Mouse (Mus musculus) embryonic facial prominence, embryonic 12.5 days (tissue): ENCODE measurements at regions not wholly inside any gene's neighbourhood (a gene's known extent, or its start where the extent isn't known, plus 50 kb on each side); places are given as distances from the start of the nearest gene placed in this dataset.
"Not testable (repeated sequence)": the region's sequence is repeated elsewhere in the genome, so short reads cannot be mapped to it uniquely, and the experiment has no call there.

Source experiments
- ATAC-seq: fragments of 200-750 bp; cut with Nextera tagmentation; 2 replicates; pipeline ENCODE4 v1.8.0; 2017; ENCODE audit not compliant: insufficient number of reproducible peaks, insufficient read depth, low FRiP score, low TSS enrichment
- H3K27ac ChIP-seq: fragments of 300-500 bp; sonication (generic); 2 replicates; pipeline ENCODE4 v1.5.1; 2016; ENCODE audit warnings: mild to moderate bottlenecking
- H3K27me3 ChIP-seq: fragments of 300-500 bp; sonication (generic); 2 replicates; pipeline ENCODE4 v1.6.1; 2016; ENCODE audit warnings: mild to moderate bottlenecking, moderate library complexity
- H3K36me3 ChIP-seq: fragments of 300-500 bp; sonication (generic); 2 replicates; pipeline ENCODE4 v1.6.1; 2016; ENCODE audit warnings: mild to moderate bottlenecking
- H3K4me1 ChIP-seq: fragments of 300-500 bp; sonication (generic); 2 replicates; pipeline ENCODE4 v1.6.1; 2016
- H3K4me2 ChIP-seq: fragments of 300-500 bp; sonication (generic); replicated peaks from 2 replicates; pipeline ENCODE4 v1.6.1; 2016; ENCODE audit warnings: mild to moderate bottlenecking, moderate library complexity
- H3K4me3 ChIP-seq: fragments of 300-500 bp; sonication (generic); 2 replicates; pipeline ENCODE4 v1.5.1; 2016; ENCODE audit warnings: mild to moderate bottlenecking
- H3K9ac ChIP-seq: fragments of 300-500 bp; sonication (generic); 2 replicates; pipeline ENCODE4 v1.6.1; 2016; ENCODE audit warnings: mild to moderate bottlenecking, moderate library complexity
- H3K9me3 ChIP-seq: fragments of 300-500 bp; sonication (generic); 2 replicates; pipeline ENCODE4 v1.6.1; 2016; ENCODE audit warnings: mild to moderate bottlenecking, moderate library complexity
- WGBS: fragments of 180-500 bp; shearing (Covaris S2); methylation state at CpG from one replicate; pipeline ENCODE4 v1.1.7; 2016; 5-methylcytosine and 5-hydroxymethylcytosine counted together

- WGBS, result 81% methylated on average over 2 of the region's 2 CpGs
- no peak overlapping the region for H3K4me2 ChIP-seq
- ATAC-seq, result no peak
Observed at GRCm38 (mm10) chr8:109323351-109323750, 170.5 kb upstream of the Pmfbp1 start.

GRCm38 (mm10) chr8:109324241-109324640 lies 169.6 kb upstream of the Pmfbp1 start:
- Histone ChIP-seq H3K4me1 (no peaks in the 10 kb centered on the region), H3K9me3 (no peaks in the 10 kb centered on the region), H3K36me3 (no peaks in the 10 kb centered on the region), H3K4me3 (no peak overlapping the region), H3K4me2 (no peak overlapping the region), H3K9ac (no peak overlapping the region), H3K27ac (no peak overlapping the region), H3K27me3 (no peaks in the 10 kb centered on the region)
- ATAC-seq, result no peak
- WGBS, result 94% methylated on average over 9 of the region's 9 CpGs

More at GRCm38 (mm10) chr8:109323351-109323750, 170.5 kb upstream of the Pmfbp1 start:
- H3K27me3 ChIP-seq, result no peaks in the 10 kb centered on the region
- H3K4me1 ChIP-seq, result no peaks in the 10 kb centered on the region
- H3K4me3 ChIP-seq, result no peak overlapping the region
- H3K9me3 ChIP-seq, result no peaks in the 10 kb centered on the region
- no peak overlapping the region for H3K9ac ChIP-seq
- H3K27ac ChIP-seq, result no peak overlapping the region
- H3K36me3 ChIP-seq, result no peaks in the 10 kb centered on the region

- ATAC-seq, result no peak
- 66% methylated on average over 7 of the region's 7 CpGs for WGBS
- no peaks in the 10 kb centered on the region for H3K36me3 ChIP-seq
- no peak overlapping the region for H3K4me3 ChIP-seq
- H3K27ac ChIP-seq, result no peak overlapping the region
- no peak overlapping the region for H3K4me2 ChIP-seq
- no peak overlapping the region for H3K9ac ChIP-seq
- H3K9me3 ChIP-seq, result no peaks in the 10 kb centered on the region
- no peaks in the 10 kb centered on the region for H3K4me1 ChIP-seq
- no peaks in the 10 kb centered on the region for H3K27me3 ChIP-seq
Observed at GRCm38 (mm10) chr8:109336203-109336602, 157.6 kb upstream of the Pmfbp1 start.

- Histone ChIP-seq H3K4me1 (no peaks in the 10 kb centered on the region), H3K4me2 (no peak overlapping the region), H3K9me3 (no peaks in the 10 kb centered on the region), H3K4me3 (no peak overlapping the region), H3K9ac (no peak overlapping the region), H3K36me3 (no peaks in the 10 kb centered on the region), H3K27ac (no peak overlapping the region), H3K27me3 (no peaks in the 10 kb centered on the region)
- no peak for ATAC-seq
- WGBS, result 84% methylated on average over 14 of the region's 14 CpGs
Observed at GRCm38 (mm10) chr8:109338220-109338835, 155.5 kb upstream of the Pmfbp1 start.

GRCm38 (mm10) chr8:109340647-109341046 lies 153.2 kb upstream of the Pmfbp1 start:
- not testable (repeated sequence) for H3K9me3 ChIP-seq, H3K4me3 ChIP-seq, H3K4me2 ChIP-seq, ATAC-seq, H3K9ac ChIP-seq, H3K4me1 ChIP-seq, H3K36me3 ChIP-seq, H3K27ac ChIP-seq, H3K27me3 ChIP-seq
- 93% methylated on average over 21 of the region's 21 CpGs for WGBS

- Histone ChIP-seq H3K27me3 (no peaks in the 10 kb centered on the region), H3K36me3 (no peaks in the 10 kb centered on the region), H3K4me3 (no peak overlapping the region), H3K9me3 (no peaks in the 10 kb centered on the region), H3K27ac (no peak overlapping the region), H3K4me2 (no peak overlapping the region), H3K9ac (no peak overlapping the region), H3K4me1 (peaks cover 9% of the 10 kb centered on the region; the same call in 1 of the 2 replicates)
- 80% methylated on average over 9 of the region's 9 CpGs for WGBS
- ATAC-seq, result no peak
Observed at GRCm38 (mm10) chr8:109355168-109355567, 138.7 kb upstream of the Pmfbp1 start.

GRCm38 (mm10) chr8:109359396-109360051 lies 134.3 kb upstream of the Pmfbp1 start:
- Histone ChIP-seq H3K36me3 (no peaks in the 10 kb centered on the region), H3K4me1 (peaks cover 13% of the 10 kb centered on the region; the same call in 1 of the 2 replicates), H3K9ac (no peak overlapping the region), H3K4me3 (peak overlapping the region; percentile 13; the same call in 1 of the 2 replicates), H3K4me2 (peak overlapping the region; percentile 54), H3K27me3 (no peaks in the 10 kb centered on the region), H3K27ac (no peak overlapping the region), H3K9me3 (no peaks in the 10 kb centered on the region)
- 37% methylated on average over 16 of the region's 16 CpGs for WGBS
- ATAC-seq, result no peak

GRCm38 (mm10) chr8:109360081-109360715 lies 133.6 kb upstream of the Pmfbp1 start:
- 22% methylated on average over 14 of the region's 14 CpGs for WGBS
- Histone ChIP-seq H3K4me3 (peak overlapping the region; percentile 19; the same call in 1 of the 2 replicates), H3K27ac (no peak overlapping the region), H3K27me3 (no peaks in the 10 kb centered on the region), H3K9ac (no peak overlapping the region), H3K4me1 (peaks cover 13% of the 10 kb centered on the region; the same call in 1 of the 2 replicates), H3K4me2 (peak overlapping the region; percentile 54), H3K9me3 (no peaks in the 10 kb centered on the region), H3K36me3 (no peaks in the 10 kb centered on the region)
- ATAC-seq, result no peak

- no peak overlapping the region for H3K9ac ChIP-seq
- H3K36me3 ChIP-seq, result no peaks in the 10 kb centered on the region
- ATAC-seq, result no peak
- 11% methylated on average over 16 of the region's 16 CpGs for WGBS
- H3K9me3 ChIP-seq, result no peaks in the 10 kb centered on the region
- H3K4me2 ChIP-seq, result peak overlapping the region; percentile 54
- H3K4me3 ChIP-seq, result peak overlapping the region; percentile 23; the same call in 1 of the 2 replicates
- no peaks in the 10 kb centered on the region for H3K27me3 ChIP-seq
- no peak overlapping the region for H3K27ac ChIP-seq
- peaks cover 13% of the 10 kb centered on the region; the same call in 1 of the 2 replicates for H3K4me1 ChIP-seq
Observed at GRCm38 (mm10) chr8:109360904-109361303, 132.9 kb upstream of the Pmfbp1 start.

- H3K27me3 ChIP-seq, result no peaks in the 10 kb centered on the region
- no peak overlapping the region for H3K4me3 ChIP-seq
- H3K27ac ChIP-seq, result no peak overlapping the region
- H3K4me1 ChIP-seq, result peaks cover 13% of the 10 kb centered on the region; the same call in 1 of the 2 replicates
- WGBS, result 85% methylated on average over 7 of the region's 7 CpGs
- no peaks in the 10 kb centered on the region for H3K36me3 ChIP-seq
- H3K9ac ChIP-seq, result no peak overlapping the region
- no peaks in the 10 kb centered on the region for H3K9me3 ChIP-seq
- ATAC-seq, result no peak
- H3K4me2 ChIP-seq, result no peak overlapping the region
Observed at GRCm38 (mm10) chr8:109361575-109362361, 132.1 kb upstream of the Pmfbp1 start.

GRCm38 (mm10) chr8:109363185-109363845 lies 130.5 kb upstream of the Pmfbp1 start:
- Histone ChIP-seq H3K27ac (no peak overlapping the region), H3K27me3 (no peaks in the 10 kb centered on the region), H3K9ac (no peak overlapping the region), H3K9me3 (no peaks in the 10 kb centered on the region), H3K36me3 (no peaks in the 10 kb centered on the region), H3K4me3 (no peak overlapping the region), H3K4me2 (no peak overlapping the region), H3K4me1 (peaks cover 13% of the 10 kb centered on the region; the same call in 1 of the 2 replicates)
- ATAC-seq, result no peak
- WGBS, result 90% methylated on average over 15 of the region's 15 CpGs
